Comparison of ENCODE assay signal across 10 mouse cellular contexts in the genomic region with DNA sequence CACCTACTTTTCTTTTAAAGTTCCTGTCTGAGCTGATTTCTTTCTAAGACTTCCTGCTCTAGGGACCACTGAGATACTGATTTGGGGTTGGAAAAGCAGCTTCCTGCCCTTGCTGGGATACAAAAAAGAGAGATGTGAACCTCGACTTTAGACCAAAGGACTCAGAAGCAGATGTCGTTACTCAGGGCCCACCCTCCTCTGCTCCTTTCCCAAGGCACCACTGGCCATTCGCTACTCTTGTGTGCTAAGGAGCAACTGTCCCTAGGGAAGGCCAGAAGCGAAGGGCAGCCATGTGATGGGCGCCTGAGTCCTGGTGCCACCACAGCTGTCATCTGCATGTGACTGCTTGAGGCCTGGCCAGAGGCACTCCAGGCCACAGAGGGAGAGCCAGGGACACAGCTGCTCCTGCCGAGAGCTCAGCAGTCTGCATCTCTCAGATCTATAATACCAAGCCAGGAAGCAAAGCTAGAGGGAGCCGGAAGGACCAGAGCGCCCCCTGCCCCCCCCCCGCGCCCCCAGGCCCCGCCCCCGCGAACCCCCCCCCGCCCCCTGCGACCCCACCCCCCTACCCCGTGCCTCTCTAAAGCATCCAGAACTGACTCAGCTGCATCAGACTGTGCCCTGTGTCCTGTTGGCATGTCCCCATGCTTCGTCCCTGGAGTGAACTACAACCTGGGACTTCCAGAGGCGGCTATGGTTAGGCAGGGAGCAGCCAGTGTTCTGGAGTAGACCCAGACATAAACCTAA. TPM values are rescaled to one million over a fixed set of nuclear protein-coding genes. Genes with fewer than 3 reads are reported as not detected.
DNase-seq lines count a peak whose midpoint lies in the region; ATAC-seq lines count a peak whose summit lies in the region.
"Had no signal": no experiment of that assay in that cellular context is flagged by ENCODE, and none has a peak within 500 bp of the region (broad histone marks: within the 10 kb centered on the region; RNA-seq: fewer than 3 reads in every experiment).

No protein-coding gene starts in this region.

- H3K4me2 ChIP-seq in kidney, embryonic 16.5 days (replicated peaks; ENCODE audit: low read depth, low read length), result no peak overlapping the region
- H3K4me2 ChIP-seq in neural tube, embryonic 15.5 days, result no peak overlapping the region
- H3K4me2 ChIP-seq: liver, embryonic 13.5 days had no signal

- H3K9me3 ChIP-seq in kidney, embryonic 16.5 days (ENCODE audit: low read length), result no peaks in the 10 kb centered on the region
- no peaks in the 10 kb centered on the region for H3K9me3 ChIP-seq in neural tube, embryonic 15.5 days (replicated peaks)
- H3K9me3 ChIP-seq: liver, embryonic 13.5 days had no signal

- 0 out of 2 replicates have a peak overlapping the region, but pooled peaks have one; percentile 4 for H3K9ac ChIP-seq in kidney, embryonic 16.5 days (replicated peaks; ENCODE audit: low read length)
- no peak overlapping the region for H3K9ac ChIP-seq in neural tube, embryonic 15.5 days (replicated peaks)
- H3K9ac ChIP-seq: liver, embryonic 13.5 days had no signal

- peaks cover 31% of the 10 kb centered on the region for H3K4me1 ChIP-seq in kidney, embryonic 16.5 days (ENCODE audit: insufficient read depth, low read length)
- peaks cover 36% of the 10 kb centered on the region for H3K4me1 ChIP-seq in neural tube, embryonic 15.5 days

- 36% methylated on average over 12 of the region's 18 CpGs for WGBS in kidney, embryonic 16.5 days
- 9% methylated on average over 17 of the region's 18 CpGs for WGBS in neural tube, embryonic 15.5 days

- no peak overlapping the region for H3K4me3 ChIP-seq in kidney, embryonic 16.5 days (ENCODE audit: low read length)
- H3K4me3 ChIP-seq in neural tube, embryonic 15.5 days (replicated peaks), result no peak overlapping the region
- H3K4me3 ChIP-seq: liver, embryonic 13.5 days had no signal

- H3K27me3 ChIP-seq in kidney, embryonic 16.5 days (ENCODE audit: insufficient read depth, low read length), result no peaks in the 10 kb centered on the region
- no peaks in the 10 kb centered on the region for H3K27me3 ChIP-seq in neural tube, embryonic 15.5 days (replicated peaks)

- ATAC-seq in kidney, embryonic 16.5 days (ENCODE audit: low FRiP score, low TSS enrichment), result 0 out of 2 replicates have a peak, but pooled peaks have one; percentile 25
- no peak for ATAC-seq in neural tube, embryonic 15.5 days (ENCODE audit: low FRiP score)

- no peak for DNase-seq in kidney, postnatal 36 days
- DNase-seq in cerebellum, postnatal 10 days, result peak; percentile 72 to 88
- DNase-seq in gastrocnemius, postnatal 25 days, result peak; percentile 73
- peak; percentile 12 for DNase-seq in induced T-regulatory cell, adult 2 months (ENCODE audit: low read depth)
- DNase-seq in frontal cortex, postnatal 10 days (ENCODE audit: low spot score in 2 of 2), result no peak
- no peak for DNase-seq in testis, postnatal 14 days (ENCODE audit: low spot score)

- no peaks in the 10 kb centered on the region for H3K36me3 ChIP-seq in kidney, embryonic 16.5 days (ENCODE audit: insufficient read depth, low read length)
- no peaks in the 10 kb centered on the region for H3K36me3 ChIP-seq in neural tube, embryonic 15.5 days
- H3K36me3 ChIP-seq: liver, embryonic 13.5 days had no signal

- H3K27ac ChIP-seq in kidney, embryonic 16.5 days (ENCODE audit: low read length), result no peak overlapping the region; the same call in 1 of the 2 replicates
- H3K27ac ChIP-seq in neural tube, embryonic 15.5 days (replicated peaks), result peak overlapping the region; percentile 46
- H3K27ac ChIP-seq: liver, embryonic 13.5 days had no signal

RNA-seq across cellular contexts. Expression of a gene that starts 40.9 kb away (rescaled TPM):
- polyA plus RNA-seq in kidney, embryonic 16.5 days (2015; fragmentation: Nextera tagmentation; extraction: Ambion mirVana), result 3.0 and 3.3 TPM in 2 replicates
- not detected for total RNA-seq in gastrocnemius, postnatal 25 days (2021)
- 0.13 and 0.15 TPM in 2 replicates for polyA plus RNA-seq in neural tube, embryonic 15.5 days (2015; fragmentation: Nextera tagmentation; extraction: Ambion mirVana)
- total RNA-seq: common myeloid progenitor, adult 5-6 weeks had no signal
- polyA plus RNA-seq: liver, embryonic 13.5 days had no signal

RNA-seq across cellular contexts. Expression of a gene that starts 48.8 kb away (rescaled TPM):
- polyA plus RNA-seq in kidney, embryonic 16.5 days (2015; fragmentation: Nextera tagmentation; extraction: Ambion mirVana), result 61.5 and 66.6 TPM in 2 replicates
- total RNA-seq in gastrocnemius, postnatal 25 days (2021), result 100 to 1,000 TPM; 126 to 133 TPM
- polyA plus RNA-seq in neural tube, embryonic 15.5 days (2015; fragmentation: Nextera tagmentation; extraction: Ambion mirVana), result 64.9 and 66.2 TPM in 2 replicates

Comparison
In these comparisons a context has a peak if more than half of its experiments do, and no peak if none do; other contexts are left out.
1. DNase-seq: peak in cerebellum, postnatal 10 days (2 of 2), gastrocnemius, postnatal 25 days (single experiment) and induced T-regulatory cell, adult 2 months (single experiment); none in kidney, postnatal 36 days (0 of 2), frontal cortex, postnatal 10 days (0 of 2) and testis, postnatal 14 days (single experiment).